Mouse (Mus musculus): ENCODE results near the gene Gtf2f1. TPM values are rescaled to one million over a fixed set of nuclear protein-coding genes. Genes with fewer than 3 reads are reported as not detected.

The Gtf2f1 gene
- polyA plus RNA-seq, 1 experiment, result 175 TPM

GRCm38 (mm10) chr17:56954871-56955270 is 56.2 kb downstream of the Gtf2f1 start:
- TF ChIP-seq CTCF (IDR thresholded peaks at IDR 0.05; ENCODE audit: control insufficient read depth, insufficient read depth, insufficient replicate concordance, low read depth, low read length), result no peak
- TF ChIP-seq POLR2A (IDR thresholded peaks at IDR 0.05; ENCODE audit: control insufficient read depth, low read depth, low read length), result no peak
- Histone ChIP-seq H3K36me3 (ENCODE audit: control insufficient read depth, insufficient read depth, low read length) (no peaks in the 10 kb centered on the region), H3K27ac (ENCODE audit: control insufficient read depth, insufficient read depth, low read depth, low read length) (no peak overlapping the region), H3K4me1 (ENCODE audit: control insufficient read depth, insufficient read depth, low read length) (peaks cover 4% of the 10 kb centered on the region), H3K27me3 (ENCODE audit: control insufficient read depth, insufficient read depth, low read length) (no peaks in the 10 kb centered on the region), H3K4me3 (ENCODE audit: control insufficient read depth, low read depth, low read length) (no peak overlapping the region)

Other genes starting within 250 kb of the Gtf2f1 start
- gene Dus3l, start 246.5 kb downstream of the Gtf2f1 start, polyA plus RNA-seq (2012; rRNA removed), result 29.7 and 31.3 TPM in 2 replicates
- 158 and 194 TPM in 2 replicates for gene Prr22, start 241.0 kb downstream of the Gtf2f1 start, polyA plus RNA-seq (2012; rRNA removed)
- gene Rfx2, start 180.3 kb downstream of the Gtf2f1 start, polyA plus RNA-seq (2012; rRNA removed), result 312 and 332 TPM in 2 replicates
- 166 TPM in 2 replicates for gene Acsbg2, start 136.8 kb downstream of the Gtf2f1 start, polyA plus RNA-seq (2012; rRNA removed)
- 157 and 164 TPM in 2 replicates for gene 1700061G19Rik, start 135.8 kb downstream of the Gtf2f1 start, polyA plus RNA-seq (2012; rRNA removed)
- 60.6 and 73.5 TPM in 2 replicates for gene Mllt1, start 75.9 kb downstream of the Gtf2f1 start, polyA plus RNA-seq (2012; rRNA removed)
- not detected in 2 replicates for gene Acer1, start 29.2 kb downstream of the Gtf2f1 start, polyA plus RNA-seq (2012; rRNA removed)
- gene Clpp, start 21.0 kb downstream of the Gtf2f1 start, polyA plus RNA-seq (2012; rRNA removed), result 31.1 and 33.7 TPM in 2 replicates
- 30.2 and 35.7 TPM in 2 replicates for gene Alkbh7, start 13.9 kb downstream of the Gtf2f1 start, polyA plus RNA-seq (2012; rRNA removed)
- not detected in 2 replicates for gene Pspn, start 11.3 kb downstream of the Gtf2f1 start, polyA plus RNA-seq (2012; rRNA removed)
- 19.7 and 21.3 TPM in 2 replicates for gene Gm17949, start 181 bp upstream of the Gtf2f1 start, polyA plus RNA-seq (2012; rRNA removed)
- 45.2 and 45.9 TPM in 2 replicates for gene Khsrp, start 20.2 kb upstream of the Gtf2f1 start, polyA plus RNA-seq (2012; rRNA removed)
- gene Slc25a41, start 30.4 kb upstream of the Gtf2f1 start, polyA plus RNA-seq (2012; rRNA removed), result 45.5 and 48.0 TPM in 2 replicates
- gene Crb3, start 47.8 kb upstream of the Gtf2f1 start, polyA plus RNA-seq (2012; rRNA removed), result 2.4 and 4.3 TPM in 2 replicates
- gene Slc25a23, start 48.6 kb upstream of the Gtf2f1 start, polyA plus RNA-seq (2012; rRNA removed), result 8.8 and 8.9 TPM in 2 replicates
- 0.35 and 0.41 TPM in 2 replicates for gene Dennd1c, start 67.2 kb upstream of the Gtf2f1 start, polyA plus RNA-seq (2012; rRNA removed)
- 0.06 and 0.08 TPM in 2 replicates for gene Tubb4a, start 76.5 kb upstream of the Gtf2f1 start, polyA plus RNA-seq (2012; rRNA removed)
- 0.10 TPM in 1 of 2 replicates, not detected in the other for gene Tnfsf9, start 94.0 kb upstream of the Gtf2f1 start, polyA plus RNA-seq (2012; rRNA removed)
- gene Cd70, start 138.5 kb upstream of the Gtf2f1 start, polyA plus RNA-seq (2012; rRNA removed), result not detected in 2 replicates
- not detected in 2 replicates for gene Tnfsf14, start 182.9 kb upstream of the Gtf2f1 start, polyA plus RNA-seq (2012; rRNA removed)
- 6.3 and 12.4 TPM in 2 replicates for gene C3, start 216.8 kb upstream of the Gtf2f1 start, polyA plus RNA-seq (2012; rRNA removed)
- gene Gpr108, start 237.2 kb upstream of the Gtf2f1 start, polyA plus RNA-seq (2012; rRNA removed), result 34.1 and 37.3 TPM in 2 replicates
- 4.5 and 5.6 TPM in 2 replicates for gene Trip10, start 238.2 kb upstream of the Gtf2f1 start, polyA plus RNA-seq (2012; rRNA removed)